Mouse (Mus musculus) G1E (cell line): Measurements from ENCODE around the gene Lmod1.

Experiments
- CTCF ChIP-seq: IDR thresholded peaks from 2 replicates; pipeline ENCODE4 v1.5.1; 2012; ENCODE audit warnings: low read depth, low read length, inconsistent platforms, mixed read lengths
- TAL1 ChIP-seq: conservative IDR thresholded peaks from 2 replicates; pipeline ENCODE4 v1.6.1; 2012; ENCODE audit warnings: low read depth, low read length, inconsistent platforms, mixed read lengths

DNA sequence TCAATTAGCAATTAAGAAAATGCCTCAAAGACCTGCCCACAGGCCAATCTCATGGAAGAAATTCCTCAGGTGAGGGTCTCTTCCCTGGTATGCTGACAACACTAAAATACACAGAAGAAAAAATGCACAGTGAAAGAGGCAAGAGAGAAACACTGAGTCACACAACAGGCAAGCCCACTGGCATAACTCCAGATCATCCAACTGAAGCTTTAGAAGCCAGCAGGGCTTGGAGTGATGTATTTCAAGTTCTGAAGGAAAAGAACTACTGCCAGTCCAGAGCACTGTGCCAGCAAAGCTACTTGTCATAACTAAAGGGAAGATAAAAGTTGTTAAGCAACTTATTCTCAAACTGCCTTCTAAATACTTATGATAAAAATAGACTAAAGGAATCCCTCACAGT lies 89.4 kb downstream of the Lmod1 start:
- TF ChIP-seq TAL1 = no peak
- TF ChIP-seq CTCF = no peak
